Mouse (Mus musculus): ENCODE data around the gene Tle4. TPM values are rescaled to one million over a fixed set of nuclear protein-coding genes. Genes with fewer than 3 reads are reported as not detected.

Tle4 gene
- total RNA-seq (2012; rRNA removed): 18.9 and 19.8 TPM in 2 replicates
- total RNA-seq (2014; rRNA removed): 23.4 and 23.9 TPM in 2 replicates
- 23.8 and 27.7 TPM in 2 replicates for polyA plus RNA-seq (2012; ENCODE audit: insufficient read length, low read depth)

- Histone ChIP-seq H3K27ac (ENCODE audit: insufficient read depth, low read depth) (peak within 1 kb of the TSS; percentile 96), H3K27me3 (replicated peaks) (peaks cover 5% of the 10 kb centered on the region), H3K4me3 (replicated peaks in 1 of 3; ENCODE audit: low read depth in 2 of 3, low read length in 2 of 3, poor library complexity in 1 of 3) (peak within 1 kb of the TSS; percentile 64 to 97 (median 92)), H3K9ac (ENCODE audit: insufficient read depth, low read depth) (peak within 1 kb of the TSS; percentile 97), H3K4me1 (ENCODE audit: control insufficient read depth in 1 of 2, insufficient read depth in 2 of 2) (peaks cover 2 to 19% of the 10 kb centered on the region in 2 experiments; a peak in 2 of 4 replicates), H3K36me3 (replicated peaks in 1 of 2; ENCODE audit: control insufficient read depth in 1 of 2, insufficient read depth in 1 of 2, low read length in 1 of 2) (peaks cover 4 to 7% of the 10 kb centered on the region in 2 experiments), H3K4me2 (ENCODE audit: insufficient read depth, low read depth, poor library complexity, severe bottlenecking) (peak within 1 kb of the TSS; percentile 70), H3K79me2 (replicated peaks; ENCODE audit: control insufficient read depth, extremely low read depth, insufficient read depth, poor library complexity, severe bottlenecking) (peaks cover 40% of the 10 kb centered on the region), H3K9me3 (replicated peaks; ENCODE audit: low read length) (no peaks in the 10 kb centered on the region)
- in situ Hi-C loops (cut with MboI; ENCODE audit: low pct_ligation_motif_present, low pct_unique_long_range_greater_than_20kb, low sequenced_read_pairs) (loop anchor here (25.0 kb wide), 1 partner anchor 611 kb away; no protein-coding TSS in a partner anchor), dilution Hi-C loops (cut with MboI; ENCODE audit: extremely low pct_ligation_motif_present, extremely low pct_unique_long_range_greater_than_20kb, low sequenced_read_pairs) (no loop called here)
- peak; percentile 98 for DNase-seq (ENCODE audit: extremely low read depth)
- no peak; the same call in 1 of the 2 replicates for TF ChIP-seq RCOR1 (conservative IDR thresholded peaks at IDR 0.05; ENCODE audit: low read depth, low read length)
- peak; percentile 39 for TF ChIP-seq SMC3 (IDR thresholded peaks at IDR 0.05; ENCODE audit: low read depth, low read length)
- peak; percentile 38; the same call in 1 of the 2 replicates for TF ChIP-seq MAX (IDR thresholded peaks at IDR 0.05; ENCODE audit: low read length)
- no peak for TF ChIP-seq NRF1 (IDR thresholded peaks at IDR 0.05; ENCODE audit: low read depth, low read length)
- TF ChIP-seq CHD2 (IDR thresholded peaks at IDR 0.05; ENCODE audit: low read length): peak; percentile 58
- TF ChIP-seq HCFC1 (IDR thresholded peaks at IDR 0.05; ENCODE audit: low read depth, low read length): peak; percentile 97
- peak; percentile 98 for TF ChIP-seq NELFE (IDR thresholded peaks at IDR 0.05; ENCODE audit: low read depth, low read length)
- peak; percentile 93 for TF ChIP-seq MEF2A (IDR thresholded peaks at IDR 0.05; ENCODE audit: borderline replicate concordance, low read depth, low read length)
- peak; percentile 64; the same call in 1 of the 2 replicates for TF ChIP-seq MAZ (IDR thresholded peaks at IDR 0.05; ENCODE audit: low read depth, low read length)
- TF ChIP-seq USF1 (IDR thresholded peaks at IDR 0.05; ENCODE audit: low read depth, low read length): peak; percentile 25
- peak; percentile 78 for TF ChIP-seq TCF12 (IDR thresholded peaks at IDR 0.05; ENCODE audit: low read depth, low read length)
- TF ChIP-seq ZMIZ1 (IDR thresholded peaks at IDR 0.05; ENCODE audit: low read depth, low read length): peak; percentile 88
- TF ChIP-seq IRF4 (IDR thresholded peaks at IDR 0.05; ENCODE audit: low read depth, low read length): peak; percentile 67
- peak; percentile 97 for TF ChIP-seq POLR2A (IDR thresholded peaks at IDR 0.05; ENCODE audit: low read depth, low read length)
- TF ChIP-seq RAD21 (IDR thresholded peaks at IDR 0.05; ENCODE audit: low read depth, low read length): peak; percentile 4
- peak; percentile 75 for TF ChIP-seq MXI1 (IDR thresholded peaks at IDR 0.05; ENCODE audit: low read depth, low read length)
- TF ChIP-seq CTCF (conservative IDR thresholded peaks at IDR 0.05 in 1 of 2, IDR thresholded peaks at IDR 0.05 in 1 of 2; ENCODE audit: low read depth in 2 of 2, low read length in 2 of 2): peak in 1 of 2 experiments; percentile 16; a peak in 2 of 4 replicates
- TF ChIP-seq ZKSCAN1 (IDR thresholded peaks at IDR 0.05; ENCODE audit: borderline replicate concordance, low read depth, low read length): no peak
- TF ChIP-seq TBP (conservative IDR thresholded peaks at IDR 0.05; ENCODE audit: low read depth, low read length): peak; percentile 96
- peak; percentile 43 for TF ChIP-seq ETS1 (conservative IDR thresholded peaks at IDR 0.05; ENCODE audit: low read depth, low read length)
- TF ChIP-seq UBTF (IDR thresholded peaks at IDR 0.05; ENCODE audit: low read depth, low read length): no peak
- TF ChIP-seq POLR2AphosphoS2 (IDR thresholded peaks at IDR 0.05; ENCODE audit: low read depth, low read length): peak; percentile 87
- peak; percentile 77 for TF ChIP-seq MYC (IDR thresholded peaks at IDR 0.05; ENCODE audit: low read depth, low read length)
- peak; percentile 87; the same call in 1 of the 2 replicates for TF ChIP-seq KAT2A (IDR thresholded peaks at IDR 0.05; ENCODE audit: insufficient replicate concordance, low read length)
- TF ChIP-seq PAX5 (IDR thresholded peaks at IDR 0.05; ENCODE audit: low read length): no peak
- no peak for TF ChIP-seq CHD1 (IDR thresholded peaks at IDR 0.05; ENCODE audit: low read depth, low read length)
- TF ChIP-seq BHLHE40 (IDR thresholded peaks at IDR 0.05; ENCODE audit: low read depth, low read length): peak; percentile 63
- no peak; the same call in 1 of the 2 replicates for TF ChIP-seq EP300 (IDR thresholded peaks at IDR 0.05; ENCODE audit: low read length)
- peak; percentile 23; the same call in 1 of the 2 replicates for TF ChIP-seq GABPA (IDR thresholded peaks at IDR 0.05; ENCODE audit: insufficient replicate concordance, low read depth, low read length)
- TF ChIP-seq E2F4 (IDR thresholded peaks at IDR 0.05; ENCODE audit: insufficient replicate concordance, low read depth, low read length): no peak
- TF ChIP-seq JUN (IDR thresholded peaks at IDR 0.05; ENCODE audit: insufficient read depth, low read depth, low read length): peak; percentile 9; the same call in 1 of the 2 replicates
- no peak for TF ChIP-seq ZNF384 (IDR thresholded peaks at IDR 0.05; ENCODE audit: low read depth, low read length)
- 0 out of 2 replicates have a peak, but pooled peaks have one; percentile 51 for TF ChIP-seq MAFK (IDR thresholded peaks at IDR 0.05; ENCODE audit: insufficient replicate concordance, low read length)
- peak; percentile 61; the same call in 1 of the 2 replicates for TF ChIP-seq SIN3A (IDR thresholded peaks at IDR 0.05; ENCODE audit: low read length)
These were observed at the start of gene Tle4 for GRCm38 (mm10) chr19:14597917-14598689. Tle4 (minus strand) TSS chr19:14598051.
